Mouse (Mus musculus) spleen, adult 2 months (tissue): ENCODE data around the gene Zmiz1.

Experiments used
- CTCF ChIP-seq: fragments of 200-500 bp; IDR thresholded peaks from 2 replicates; pipeline ENCODE4 v1.5.1; 2011; ENCODE audit warnings: mild to moderate bottlenecking, inconsistent platforms; ENCODE audit not compliant: insufficient read depth, insufficient read length, insufficient replicate concordance; ENCODE audit errors: extremely low read depth
- POLR2A ChIP-seq: fragments of 200-500 bp; IDR thresholded peaks from 2 replicates; pipeline ENCODE4 v1.6.1; 2011; ENCODE audit warnings: low read depth, low read length, inconsistent platforms

DNA sequence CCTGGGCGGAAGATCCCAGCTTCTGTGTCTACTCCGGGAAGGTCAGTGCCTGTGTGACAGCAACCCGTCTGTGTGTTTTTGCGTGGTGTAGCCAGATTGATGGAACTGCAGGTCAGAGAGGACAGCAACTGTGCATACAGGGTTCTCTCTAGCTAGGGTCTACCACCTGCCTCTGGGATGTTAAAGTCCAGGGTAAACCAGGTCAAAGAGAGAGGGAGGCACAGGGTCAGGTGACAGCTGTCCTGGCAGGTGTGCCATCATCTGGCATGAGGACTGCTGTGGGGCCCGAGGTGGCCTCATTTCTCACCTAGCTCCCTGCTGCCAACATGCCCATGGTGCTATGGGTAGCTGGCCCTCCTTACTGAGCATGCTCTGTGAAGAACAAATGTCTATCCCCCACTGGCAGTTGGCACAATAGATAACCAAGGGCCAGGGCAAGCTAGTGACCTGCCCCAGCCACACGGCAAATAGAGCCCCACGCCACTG lies 28.5 kb downstream of the Zmiz1 start:
- TF ChIP-seq POLR2A, result no peak
- TF ChIP-seq CTCF, result no peak
